Mouse (Mus musculus) midbrain, embryonic 11.5 days (tissue): ENCODE measurements at regions not wholly inside any gene's neighbourhood (a gene's known extent, or its start where the extent isn't known, plus 50 kb on each side); places are given as distances from the start of the nearest gene placed in this dataset.

Source experiments
- ATAC-seq: fragments of 200-750 bp; cut with Nextera tagmentation; 2 replicates; pipeline ENCODE4 v1.8.0; 2017; ENCODE audit warnings: moderate TSS enrichment, moderate library complexity; ENCODE audit not compliant: low FRiP score
- DNase-seq: peaks from one replicate; pipeline ENCODE4 v3.0.0; 2015; ENCODE audit warnings: low spot score; ENCODE audit errors: missing footprints
- H3K27ac ChIP-seq: fragments of 300-500 bp; sonication (generic); 2 replicates; pipeline ENCODE4 v1.5.1; 2014; ENCODE audit warnings: low read depth, low read length
- H3K27me3 ChIP-seq: fragments of 300-500 bp; sonication (generic); 2 replicates; pipeline ENCODE4 v1.6.1; 2014; ENCODE audit warnings: mild to moderate bottlenecking, low read length, moderate library complexity, mixed read lengths; ENCODE audit not compliant: control insufficient read depth, insufficient read depth
- H3K36me3 ChIP-seq: fragments of 300-500 bp; sonication (generic); 2 replicates; pipeline ENCODE4 v1.6.1; 2014; ENCODE audit warnings: mild to moderate bottlenecking, low read length, moderate library complexity, mixed read lengths; ENCODE audit not compliant: control insufficient read depth, insufficient read depth
- H3K4me1 ChIP-seq: fragments of 300-500 bp; sonication (generic); 2 replicates; pipeline ENCODE4 v1.6.1; 2014; ENCODE audit warnings: low read length; ENCODE audit not compliant: control insufficient read depth, insufficient read depth
- H3K4me2 ChIP-seq: fragments of 300-500 bp; sonication (generic); 2 replicates; pipeline ENCODE4 v1.6.1; 2014; ENCODE audit warnings: mild to moderate bottlenecking, moderate library complexity
- H3K4me3 ChIP-seq: fragments of 300-500 bp; sonication (generic); 2 replicates; pipeline ENCODE4 v1.5.1; 2014; ENCODE audit warnings: low read depth, low read length
- H3K9ac ChIP-seq: fragments of 300-500 bp; sonication (generic); 2 replicates; pipeline ENCODE4 v1.6.1; 2014; ENCODE audit warnings: low read length
- H3K9me3 ChIP-seq: fragments of 300-500 bp; sonication (generic); 2 replicates; pipeline ENCODE4 v1.6.1; 2016; ENCODE audit warnings: low read length; ENCODE audit not compliant: control insufficient read depth
- WGBS: fragments of 180-500 bp; shearing (Covaris S2); extraction: QIAGEN DNeasy Blood & Tissue Kit; methylation state at CpG from one replicate; pipeline ENCODE4 v1.1.7; 2014; 5-methylcytosine and 5-hydroxymethylcytosine counted together

DNA sequence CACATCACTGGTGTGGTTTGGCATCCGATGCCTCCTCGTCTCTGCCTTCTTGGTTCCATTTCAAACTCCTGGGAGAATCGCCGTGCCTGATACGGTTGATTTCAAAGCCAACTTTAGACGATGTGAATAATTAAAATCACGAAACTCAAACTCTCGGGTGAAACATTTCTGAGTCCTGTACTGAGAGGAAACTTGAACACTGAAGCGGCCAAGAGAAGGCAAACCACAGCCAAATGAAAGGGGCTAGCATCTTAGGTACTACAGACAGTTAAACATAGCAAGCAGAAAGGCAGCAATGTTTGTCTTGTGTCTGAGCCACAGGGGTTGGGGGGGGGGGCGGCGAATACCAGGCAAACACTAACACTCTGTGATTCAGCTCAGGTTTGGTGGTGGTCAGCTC, 588.1 kb upstream of the Klf4 start:
- WGBS = 85% methylated on average over 11 of the region's 11 CpGs
- Histone ChIP-seq H3K9ac (no peak overlapping the region), H3K4me1 (no peaks in the 10 kb centered on the region), H3K9me3 (no peaks in the 10 kb centered on the region), H3K27ac (no peak overlapping the region), H3K27me3 (no peaks in the 10 kb centered on the region), H3K4me2 (no peak overlapping the region), H3K36me3 (no peaks in the 10 kb centered on the region), H3K4me3 (no peak overlapping the region)
- no peak for ATAC-seq
- DNase-seq = no peak

DNA sequence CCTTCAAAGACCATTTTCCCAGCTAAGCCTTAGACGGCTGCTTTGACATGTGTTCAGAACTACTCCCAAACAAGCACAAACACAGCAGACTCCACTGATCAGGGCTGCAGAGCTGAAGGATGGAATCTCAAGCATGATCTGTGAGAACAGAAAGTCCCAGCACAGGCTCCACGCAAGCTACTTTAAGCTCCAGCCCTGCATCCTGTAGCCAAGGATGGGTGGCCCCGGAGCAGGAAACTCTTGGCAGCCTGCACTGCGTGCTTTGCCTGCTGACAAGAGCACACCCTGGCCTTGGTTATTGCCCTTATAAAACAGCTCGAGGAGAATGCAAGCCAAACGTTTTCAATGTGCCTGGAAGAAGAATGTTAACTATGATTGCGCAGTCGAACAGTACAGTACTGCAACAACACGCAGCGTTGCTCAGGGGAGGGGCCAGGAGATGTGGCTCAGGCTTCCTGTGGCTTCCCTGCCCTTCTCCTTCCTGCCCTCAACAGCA, 581.5 kb upstream of the Klf4 start:
- H3K4me1 ChIP-seq = no peaks in the 10 kb centered on the region
- WGBS = 70% methylated on average over 10 of the region's 10 CpGs
- H3K9ac ChIP-seq = no peak overlapping the region
- no peaks in the 10 kb centered on the region for H3K27me3 ChIP-seq
- H3K4me2 ChIP-seq = no peak overlapping the region
- ATAC-seq (no peak), DNase-seq (no peak)
- H3K36me3 ChIP-seq = no peaks in the 10 kb centered on the region
- no peak overlapping the region for H3K4me3 ChIP-seq
- H3K27ac ChIP-seq = no peak overlapping the region
- no peaks in the 10 kb centered on the region for H3K9me3 ChIP-seq

DNA sequence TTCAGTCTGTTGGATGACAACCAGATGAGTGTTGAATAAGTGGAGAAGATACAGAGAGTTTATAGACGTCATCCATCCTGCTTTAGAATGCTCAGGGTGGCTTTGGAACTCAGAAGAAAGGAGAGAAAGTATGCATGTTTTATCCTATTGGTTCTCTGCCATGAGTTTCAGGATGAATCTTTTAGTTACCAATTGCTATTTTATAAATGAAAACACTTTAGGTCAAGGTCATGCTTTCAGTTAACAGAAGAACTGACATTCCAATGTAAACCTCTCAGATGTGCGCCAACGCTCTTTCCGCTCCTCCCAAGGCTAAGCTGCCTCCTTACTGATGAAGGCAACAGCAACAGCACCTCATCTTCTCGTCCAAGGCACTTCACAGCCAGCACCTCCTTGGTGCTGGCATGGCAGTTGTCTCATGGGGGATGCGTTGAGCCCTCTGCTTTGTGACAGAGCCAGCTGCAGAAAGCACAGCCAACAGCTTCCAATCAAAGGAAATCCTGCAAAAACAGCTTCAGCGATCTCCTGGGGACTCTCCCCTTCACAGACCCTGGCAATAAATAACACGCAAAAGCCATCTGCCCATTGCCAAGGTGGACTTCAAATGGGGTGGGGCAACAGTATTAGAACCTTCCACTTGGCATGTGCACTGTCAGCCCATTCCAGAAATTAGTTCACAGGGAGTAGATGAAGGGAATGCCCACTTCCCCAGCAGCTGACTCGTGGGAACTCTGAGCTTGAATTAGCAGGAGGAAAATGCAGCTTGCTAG, 580.9 kb upstream of the Klf4 start:
- no peak overlapping the region for H3K4me2 ChIP-seq
- no peaks in the 10 kb centered on the region for H3K9me3 ChIP-seq
- DNase-seq (no peak), ATAC-seq (no peak)
- no peak overlapping the region for H3K9ac ChIP-seq
- H3K27me3 ChIP-seq = no peaks in the 10 kb centered on the region
- no peak overlapping the region for H3K4me3 ChIP-seq
- no peaks in the 10 kb centered on the region for H3K4me1 ChIP-seq
- H3K27ac ChIP-seq = no peak overlapping the region
- WGBS = 72% methylated on average over 9 of the region's 9 CpGs
- no peaks in the 10 kb centered on the region for H3K36me3 ChIP-seq

DNA sequence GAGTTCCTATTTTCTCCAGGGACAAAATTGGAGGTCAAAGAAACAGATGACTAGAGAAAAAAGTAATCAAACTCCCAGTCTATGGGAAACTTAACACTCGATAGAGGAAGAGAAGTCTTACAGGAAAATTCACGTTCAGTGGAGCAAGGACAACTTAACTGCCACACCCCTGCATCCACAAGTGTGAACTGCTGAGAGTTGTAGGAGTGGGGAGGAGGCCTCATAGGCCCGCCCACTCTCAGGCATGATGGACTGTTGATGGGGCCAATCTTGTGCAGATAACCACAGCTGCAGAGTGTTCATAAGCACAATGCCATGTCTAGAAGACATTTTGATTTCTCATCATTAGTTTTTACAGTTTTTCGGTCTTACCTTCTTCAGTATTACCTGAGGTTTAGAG, 574.7 kb upstream of the Klf4 start:
- Histone ChIP-seq H3K36me3 (no peaks in the 10 kb centered on the region), H3K27ac (no peak overlapping the region), H3K27me3 (no peaks in the 10 kb centered on the region), H3K4me3 (no peak overlapping the region), H3K9me3 (no peaks in the 10 kb centered on the region), H3K4me1 (no peaks in the 10 kb centered on the region), H3K9ac (no peak overlapping the region), H3K4me2 (no peak overlapping the region)
- DNase-seq = no peak
- 83% methylated on average over 4 of the region's 4 CpGs for WGBS
- ATAC-seq = no peak

DNA sequence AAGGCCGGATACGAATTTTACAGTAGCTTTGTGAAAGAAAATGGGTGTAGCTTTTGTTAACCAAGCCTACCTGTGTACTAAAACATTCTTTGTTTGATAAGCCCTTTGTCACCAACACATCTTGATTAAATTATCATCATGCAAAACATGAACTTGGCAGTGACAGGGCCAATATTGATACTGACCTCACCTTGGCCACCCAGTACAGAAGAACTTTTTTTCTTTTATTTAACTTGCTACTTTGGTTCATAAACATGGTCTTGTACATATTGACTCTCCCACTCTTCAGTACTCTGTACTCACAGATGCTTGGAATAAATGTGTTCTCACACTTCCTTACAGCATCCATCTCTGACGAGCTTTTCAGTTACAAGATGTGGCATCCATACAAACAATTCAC, 570.0 kb upstream of the Klf4 start:
- H3K27ac ChIP-seq = no peak overlapping the region
- no peak overlapping the region for H3K4me2 ChIP-seq
- H3K4me3 ChIP-seq = no peak overlapping the region
- no peaks in the 10 kb centered on the region for H3K27me3 ChIP-seq
- no peaks in the 10 kb centered on the region for H3K9me3 ChIP-seq
- no peak for ATAC-seq
- DNase-seq = no peak
- H3K4me1 ChIP-seq = no peaks in the 10 kb centered on the region
- WGBS = 94% methylated on average over 3 of the region's 3 CpGs
- no peaks in the 10 kb centered on the region for H3K36me3 ChIP-seq
- H3K9ac ChIP-seq = no peak overlapping the region

DNA sequence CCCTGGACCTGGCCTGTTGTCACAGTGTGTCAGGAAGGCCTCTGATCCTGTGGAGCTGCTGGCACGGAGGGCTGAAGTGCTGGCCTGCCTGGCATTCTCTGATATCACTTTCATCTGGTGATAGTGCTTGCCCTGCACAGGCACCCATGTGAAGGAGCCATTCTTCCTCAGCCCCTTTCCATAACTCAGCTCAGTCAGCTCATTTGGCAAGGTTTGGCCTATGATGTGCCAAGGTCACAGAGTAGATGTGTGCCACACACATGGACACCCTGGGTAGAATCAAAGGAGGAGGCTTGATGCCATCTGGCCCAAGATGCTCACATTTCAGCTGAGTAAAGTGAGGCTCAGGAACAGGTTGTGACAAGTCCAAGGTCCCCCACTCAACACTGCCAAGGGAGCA, 558.5 kb upstream of the Klf4 start:
- Histone ChIP-seq H3K4me3 (no peak overlapping the region), H3K4me1 (no peaks in the 10 kb centered on the region), H3K9ac (no peak overlapping the region), H3K4me2 (no peak overlapping the region), H3K9me3 (no peaks in the 10 kb centered on the region), H3K27ac (no peak overlapping the region), H3K27me3 (no peaks in the 10 kb centered on the region), H3K36me3 (no peaks in the 10 kb centered on the region)
- ATAC-seq (no peak), DNase-seq (no peak)
- WGBS = 85% methylated on average over 1 of the region's 1 CpGs

DNA sequence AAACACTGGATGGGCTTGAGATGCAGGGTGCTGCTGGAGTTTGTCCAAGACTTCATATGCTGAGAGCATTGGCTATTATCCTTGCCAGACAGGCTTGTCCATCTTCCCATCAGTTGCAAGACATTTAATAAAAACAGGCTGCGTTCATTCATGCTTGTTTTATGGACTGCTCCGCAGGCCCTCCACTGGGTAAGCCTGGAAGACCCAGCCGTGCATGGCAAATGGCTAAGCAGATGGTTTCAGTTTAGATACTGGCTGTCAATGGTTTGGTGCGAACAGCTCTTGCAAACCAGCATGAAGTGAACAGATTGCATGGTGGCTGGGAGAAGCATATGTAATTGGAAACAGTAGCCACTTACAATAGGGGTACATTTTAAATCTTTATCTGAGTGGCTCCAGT, 556.4 kb upstream of the Klf4 start:
- WGBS = 62% methylated on average over 4 of the region's 4 CpGs
- Histone ChIP-seq H3K9ac (no peak overlapping the region), H3K9me3 (no peaks in the 10 kb centered on the region), H3K4me2 (no peak overlapping the region), H3K27me3 (no peaks in the 10 kb centered on the region), H3K4me3 (no peak overlapping the region), H3K4me1 (no peaks in the 10 kb centered on the region), H3K27ac (no peak overlapping the region), H3K36me3 (no peaks in the 10 kb centered on the region)
- no peak for DNase-seq
- ATAC-seq = no peak

DNA sequence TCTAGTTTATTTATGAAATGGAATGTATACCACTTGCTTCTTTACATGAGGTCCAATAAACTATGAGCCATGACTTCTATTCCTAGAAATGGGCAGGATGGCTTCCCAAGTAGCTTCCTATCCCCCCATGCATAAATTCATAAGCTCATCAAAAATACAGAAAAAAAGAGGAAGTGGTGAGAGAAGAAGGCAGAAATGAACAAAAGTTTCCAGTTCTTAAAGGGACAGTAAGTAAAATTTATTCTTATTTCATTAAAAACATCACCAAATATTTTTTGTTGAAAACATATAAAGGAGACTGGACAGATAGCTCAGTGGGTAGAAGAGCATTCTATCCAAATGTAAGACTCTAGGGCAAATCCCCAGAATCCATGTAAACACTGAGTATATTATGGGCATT, 554.0 kb upstream of the Klf4 start:
- Histone ChIP-seq H3K27me3 (no peaks in the 10 kb centered on the region), H3K36me3 (no peaks in the 10 kb centered on the region), H3K4me1 (no peaks in the 10 kb centered on the region), H3K9me3 (no peaks in the 10 kb centered on the region), H3K27ac (no peak overlapping the region), H3K4me3 (no peak overlapping the region), H3K4me2 (no peak overlapping the region), H3K9ac (no peak overlapping the region)
- ATAC-seq (no peak), DNase-seq (no peak)

DNA sequence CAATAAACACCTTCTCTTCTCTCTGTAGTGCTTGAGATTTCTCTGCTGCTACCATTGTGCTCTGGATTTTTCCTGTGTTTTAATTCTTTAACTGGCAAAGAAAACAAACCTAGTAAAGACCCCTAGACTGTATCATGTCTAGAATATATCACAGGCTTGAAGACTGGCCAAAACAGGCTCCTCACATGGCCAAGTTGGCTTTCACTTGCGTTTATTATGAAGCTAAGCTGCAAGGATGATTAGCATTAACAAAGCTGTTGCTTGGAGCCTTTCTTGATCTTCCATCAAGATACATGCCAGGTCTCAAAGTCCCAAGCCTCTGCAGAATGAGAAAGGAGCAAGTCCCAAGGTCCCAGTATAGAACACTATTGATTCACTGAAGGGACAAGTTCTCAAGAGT, 551.9 kb upstream of the Klf4 start:
- WGBS = 56% methylated on average over 1 of the region's 1 CpGs
- Histone ChIP-seq H3K4me2 (no peak overlapping the region), H3K4me1 (no peaks in the 10 kb centered on the region), H3K27me3 (no peaks in the 10 kb centered on the region), H3K9ac (no peak overlapping the region), H3K36me3 (no peaks in the 10 kb centered on the region), H3K4me3 (no peak overlapping the region), H3K9me3 (no peaks in the 10 kb centered on the region), H3K27ac (no peak overlapping the region)
- DNase-seq (no peak), ATAC-seq (no peak)
